Mouse (Mus musculus) layer of hippocampus, adult 8-10 months (tissue): ENCODE data around the gene Prom2. TPM values are rescaled to one million over a fixed set of nuclear protein-coding genes. Genes with fewer than 3 reads are reported as not detected.

Experiments
- DNase-seq, 2 experiments: peaks; one replicate each; pipeline ENCODE4 v3.0.0; 2022; ENCODE audit warnings: low spot score in 2 of 2
- total RNA-seq, 4 experiments: library from RNA; stranded (reverse); gene quantifications; 2 replicates each; pipeline ENCODE4 v1.2.4; 2022

The Prom2 gene
- under 1 TPM in 3 of 4 experiments, not detected in 1; 0.09 to 0.39 (median 0.18) TPM for total RNA-seq

GRCm38 (mm10) chr2:127541185-127541584 lies at the start of gene Prom2:
TSS of gene Prom2 (minus strand) at chr2:127541467.
- DNase-seq, result no peak

- DNase-seq, result no peak
Measured at GRCm38 (mm10) chr2:127590840-127591239, 49.6 kb upstream of the Prom2 start.

GRCm38 (mm10) chr2:127590204-127590603 lies 48.9 kb upstream of the Prom2 start:
- no peak for DNase-seq

- no peak for DNase-seq
Measured at GRCm38 (mm10) chr2:127588897-127589296, 47.6 kb upstream of the Prom2 start.

GRCm38 (mm10) chr2:127587514-127587844 lies 46.2 kb upstream of the Prom2 start:
- no peak for DNase-seq

- peak; percentile 61 to 79 for DNase-seq
Measured at GRCm38 (mm10) chr2:127586694-127587513, 45.6 kb upstream of the Prom2 start, which contains the start of the genes Zfp661 and Mrps5. TSS of gene Zfp661 (minus strand) at chr2:127587094. TSS of gene Mrps5 (plus strand) at chr2:127587222.

GRCm38 (mm10) chr2:127584436-127584858 lies 43.2 kb upstream of the Prom2 start:
- peak; percentile 94 to 96 for DNase-seq

- no peak for DNase-seq
Measured at GRCm38 (mm10) chr2:127573322-127573721, 32.1 kb upstream of the Prom2 start.

GRCm38 (mm10) chr2:127559070-127559966 lies 18.1 kb upstream of the Prom2 start:
- peak; percentile 93 to 97 for DNase-seq

- peak; percentile 35 to 47 for DNase-seq
Measured at GRCm38 (mm10) chr2:127551078-127551477, 9.8 kb upstream of the Prom2 start.

GRCm38 (mm10) chr2:127550446-127550845 lies 9.2 kb upstream of the Prom2 start:
- no peak for DNase-seq

GRCm38 (mm10) chr2:127549711-127550110 lies 8.4 kb upstream of the Prom2 start:
- DNase-seq, result no peak

- DNase-seq, result no peak
Measured at GRCm38 (mm10) chr2:127548342-127549074, 7.2 kb upstream of the Prom2 start.

- no peak for DNase-seq
Measured at GRCm38 (mm10) chr2:127541697-127542096, 430 bp upstream of the Prom2 start.

GRCm38 (mm10) chr2:127539494-127539893 lies 1.8 kb downstream of the Prom2 start:
- DNase-seq, result no peak

GRCm38 (mm10) chr2:127537548-127537947 lies 3.7 kb downstream of the Prom2 start:
- peak; percentile 60 to 73 for DNase-seq

- peak in 1 of 2 experiments; percentile 45 for DNase-seq
Measured at GRCm38 (mm10) chr2:127535363-127535762, 5.9 kb downstream of the Prom2 start.

GRCm38 (mm10) chr2:127532379-127532778 lies 8.9 kb downstream of the Prom2 start:
- DNase-seq, result no peak

- no peak for DNase-seq
Measured at GRCm38 (mm10) chr2:127531592-127531991, 9.7 kb downstream of the Prom2 start.

- DNase-seq, result no peak
Measured at GRCm38 (mm10) chr2:127530418-127530817, 10.8 kb downstream of the Prom2 start.
